Mouse (Mus musculus) heart, embryonic 12.5 days (tissue): Measurements from ENCODE around the gene Gcsam. TPM values are rescaled to one million over a fixed set of nuclear protein-coding genes. Genes with fewer than 3 reads are reported as not detected.

Experiments used
- polyA plus RNA-seq: library from polyadenylated mRNA; unstranded; fragments of >200 nt; fragmentation: Nextera tagmentation; extraction: Ambion mirVana; gene quantifications from 2 replicates; pipeline ENCODE4 v1.2.1, GENCODE M21; 2016

Gene Gcsam
- polyA plus RNA-seq, 1 experiment from 2014 or later = 0.26 TPM

Other genes starting within 250 kb of the Gcsam start
- gene Cd200, start 201.3 kb upstream of the Gcsam start, polyA plus RNA-seq = 14.6 and 15.4 TPM in 2 replicates
- not detected in 2 replicates for gene Gm609, start 117.4 kb upstream of the Gcsam start, polyA plus RNA-seq
- not detected in 2 replicates for gene Gm17783, start 78.3 kb upstream of the Gcsam start, polyA plus RNA-seq
- not detected in 2 replicates for gene Slc9c1, start 75.1 kb upstream of the Gcsam start, polyA plus RNA-seq
- gene BC016579, start 43.7 kb downstream of the Gcsam start, polyA plus RNA-seq = 0.26 and 0.31 TPM in 2 replicates
- gene Tmprss7, start 83.3 kb downstream of the Gcsam start, polyA plus RNA-seq = not detected in 2 replicates
- gene Tagln3, start 114.2 kb downstream of the Gcsam start, polyA plus RNA-seq = 10.0 and 10.2 TPM in 2 replicates
- gene Abhd10, start 132.6 kb downstream of the Gcsam start, polyA plus RNA-seq = 29.1 and 31.1 TPM in 2 replicates